Mouse (Mus musculus) hindbrain, embryonic 15.5 days (tissue): ENCODE data around the gene Hal. TPM values are rescaled to one million over a fixed set of nuclear protein-coding genes. Genes with fewer than 3 reads are reported as not detected.

ENCODE experiments used
- ATAC-seq: fragments of 200-750 bp; cut with Nextera tagmentation; 2 replicates; pipeline ENCODE4 v1.8.0; 2017; ENCODE audit warnings: low read depth, moderate number of reproducible peaks, moderate TSS enrichment; ENCODE audit not compliant: low FRiP score
- H3K27ac ChIP-seq: fragments of 300-500 bp; sonication (generic); replicated peaks from 2 replicates; pipeline ENCODE4 v1.5.1; 2015; ENCODE audit warnings: mild to moderate bottlenecking, inconsistent platforms
- H3K27me3 ChIP-seq: fragments of 300-500 bp; sonication (generic); 2 replicates; pipeline ENCODE4 v1.6.1; 2015; ENCODE audit warnings: control low read depth, inconsistent platforms
- H3K36me3 ChIP-seq: fragments of 300-500 bp; sonication (generic); 2 replicates; pipeline ENCODE4 v1.6.1; 2015; ENCODE audit warnings: control low read depth, inconsistent platforms
- H3K4me1 ChIP-seq: fragments of 300-500 bp; sonication (generic); replicated peaks from 2 replicates; pipeline ENCODE4 v1.6.1; 2015; ENCODE audit warnings: control low read depth, inconsistent platforms
- H3K4me2 ChIP-seq: fragments of 300-500 bp; sonication (generic); 2 replicates; pipeline ENCODE4 v1.6.1; 2015; ENCODE audit warnings: moderate library complexity, mild to moderate bottlenecking, inconsistent platforms
- H3K4me3 ChIP-seq: fragments of 300-500 bp; sonication (generic); 2 replicates; pipeline ENCODE4 v1.5.1; 2015; ENCODE audit warnings: mild to moderate bottlenecking, inconsistent platforms
- H3K9ac ChIP-seq: fragments of 300-500 bp; sonication (generic); 2 replicates; pipeline ENCODE4 v1.6.1; 2015; ENCODE audit warnings: inconsistent platforms
- H3K9me3 ChIP-seq: fragments of 300-500 bp; sonication (generic); 2 replicates; pipeline ENCODE4 v1.6.1; 2016; ENCODE audit warnings: control low read depth, inconsistent platforms
- WGBS: fragments of 180-500 bp; shearing (Covaris S2); methylation state at CpG from one replicate; pipeline ENCODE4 v1.1.7; 2015; 5-methylcytosine and 5-hydroxymethylcytosine counted together
- polyA plus RNA-seq: library from polyadenylated mRNA; unstranded; fragments of >200 nt; fragmentation: Nextera tagmentation; extraction: Ambion mirVana; gene quantifications from 2 replicates; pipeline ENCODE4 v1.2.1, GENCODE M21; 2015

The Hal gene
- polyA plus RNA-seq, 1 experiment from 2014 or later, result 0.14 TPM

GRCm38 (mm10) chr10:93518186-93518585 lies 29.6 kb downstream of the Hal start:
- WGBS, result 91% methylated on average over 4 of the region's 4 CpGs

GRCm38 (mm10) chr10:93518620-93519019 lies 30.1 kb downstream of the Hal start:
- Histone ChIP-seq H3K4me2 (no peak overlapping the region), H3K9ac (no peak overlapping the region)
- 97% methylated on average over 2 of the region's 2 CpGs for WGBS

More at GRCm38 (mm10) chr10:93518186-93518585, 29.6 kb downstream of the Hal start:
- ATAC-seq, result no peak
- Histone ChIP-seq H3K27ac (no peak overlapping the region), H3K4me2 (no peak overlapping the region), H3K4me3 (no peak overlapping the region), H3K36me3 (no peaks in the 10 kb centered on the region), H3K4me1 (no peaks in the 10 kb centered on the region), H3K9ac (no peak overlapping the region), H3K9me3 (no peaks in the 10 kb centered on the region), H3K27me3 (no peaks in the 10 kb centered on the region)

GRCm38 (mm10) chr10:93519159-93519558 lies 30.6 kb downstream of the Hal start:
- Histone ChIP-seq H3K9ac (no peak overlapping the region), H3K4me2 (no peak overlapping the region), H3K27ac (no peak overlapping the region), H3K4me1 (no peaks in the 10 kb centered on the region), H3K9me3 (no peaks in the 10 kb centered on the region), H3K4me3 (no peak overlapping the region), H3K27me3 (no peaks in the 10 kb centered on the region), H3K36me3 (no peaks in the 10 kb centered on the region)
- 95% methylated on average over 8 of the region's 8 CpGs for WGBS
- ATAC-seq, result no peak

More at GRCm38 (mm10) chr10:93518620-93519019, 30.1 kb downstream of the Hal start:
- Histone ChIP-seq H3K4me3 (no peak overlapping the region), H3K9me3 (no peaks in the 10 kb centered on the region), H3K4me1 (no peaks in the 10 kb centered on the region), H3K27ac (no peak overlapping the region), H3K36me3 (no peaks in the 10 kb centered on the region), H3K27me3 (no peaks in the 10 kb centered on the region)
- no peak for ATAC-seq

GRCm38 (mm10) chr10:93519756-93520155 lies 31.2 kb downstream of the Hal start:
- WGBS, result 85% methylated on average over 5 of the region's 5 CpGs
- ATAC-seq, result no peak
- no peak overlapping the region for H3K4me2 ChIP-seq
- H3K9me3 ChIP-seq, result no peaks in the 10 kb centered on the region
- no peaks in the 10 kb centered on the region for H3K36me3 ChIP-seq
- H3K27me3 ChIP-seq, result no peaks in the 10 kb centered on the region
- no peak overlapping the region for H3K9ac ChIP-seq
- no peak overlapping the region for H3K4me3 ChIP-seq
- no peak overlapping the region for H3K27ac ChIP-seq
- no peaks in the 10 kb centered on the region for H3K4me1 ChIP-seq

- Histone ChIP-seq H3K4me2 (no peak overlapping the region), H3K4me1 (no peaks in the 10 kb centered on the region), H3K4me3 (no peak overlapping the region), H3K27me3 (no peaks in the 10 kb centered on the region), H3K9ac (no peak overlapping the region), H3K27ac (no peak overlapping the region), H3K36me3 (no peaks in the 10 kb centered on the region), H3K9me3 (no peaks in the 10 kb centered on the region)
- no peak for ATAC-seq
- 65% methylated on average over 4 of the region's 4 CpGs for WGBS
Measured at GRCm38 (mm10) chr10:93520994-93521393, 32.4 kb downstream of the Hal start.

- no peaks in the 10 kb centered on the region for H3K4me1 ChIP-seq
Measured at GRCm38 (mm10) chr10:93525329-93525728, 36.8 kb downstream of the Hal start.

GRCm38 (mm10) chr10:93538287-93538686 lies 49.7 kb downstream of the Hal start:
- Histone ChIP-seq H3K4me1 (peaks cover 17% of the 10 kb centered on the region), H3K27me3 (0 out of 2 replicates have a peak, but pooled peaks cover 9% of the 10 kb centered on the region), H3K9ac (no peak overlapping the region), H3K9me3 (no peaks in the 10 kb centered on the region), H3K4me3 (no peak overlapping the region), H3K4me2 (no peak overlapping the region), H3K27ac (no peak overlapping the region), H3K36me3 (no peaks in the 10 kb centered on the region)
- no peak for ATAC-seq
- 89% methylated on average over 2 of the region's 2 CpGs for whole genome bisulfite sequencing

More at GRCm38 (mm10) chr10:93525329-93525728, 36.8 kb downstream of the Hal start:
- ATAC-seq, result no peak
- Histone ChIP-seq H3K9ac (no peak overlapping the region), H3K4me2 (no peak overlapping the region), H3K27me3 (no peaks in the 10 kb centered on the region), H3K27ac (no peak overlapping the region), H3K9me3 (no peaks in the 10 kb centered on the region), H3K4me3 (no peak overlapping the region), H3K36me3 (no peaks in the 10 kb centered on the region)
- 91% methylated on average over 1 of the region's 1 CpGs for WGBS

GRCm38 (mm10) chr10:93538818-93539217 lies 50.2 kb downstream of the Hal start:
- 62% methylated on average over 6 of the region's 6 CpGs for WGBS
- no peak for ATAC-seq

GRCm38 (mm10) chr10:93539775-93540430 lies 51.3 kb downstream of the Hal start, which contains the start of gene Amdhd1:
Gene Amdhd1 (minus strand): TSS chr10:93540033.
- peak within 1 kb of the TSS; percentile 45 for H3K9ac ChIP-seq
- H3K4me2 ChIP-seq, result peak within 1 kb of the TSS; percentile 88
- 3% methylated on average over 35 of the region's 35 CpGs for WGBS

More at GRCm38 (mm10) chr10:93538818-93539217, 50.2 kb downstream of the Hal start:
- Histone ChIP-seq H3K27me3 (0 out of 2 replicates have a peak, but pooled peaks cover 9% of the 10 kb centered on the region), H3K9me3 (no peaks in the 10 kb centered on the region), H3K36me3 (no peaks in the 10 kb centered on the region), H3K9ac (no peak overlapping the region), H3K27ac (no peak overlapping the region), H3K4me2 (no peak overlapping the region), H3K4me3 (no peak overlapping the region), H3K4me1 (peaks cover 17% of the 10 kb centered on the region)

GRCm38 (mm10) chr10:93540431-93541210 lies 52.1 kb downstream of the Hal start, which contains the start of gene Ccdc38:
Gene Ccdc38 (plus strand): TSS chr10:93540632.
- peak within 1 kb of the TSS; percentile 45 for H3K9ac ChIP-seq
- 69% methylated on average over 17 of the region's 17 CpGs for WGBS
- H3K4me3 ChIP-seq, result peak within 1 kb of the TSS; percentile 42
- H3K4me2 ChIP-seq, result peak within 1 kb of the TSS; percentile 88
- H3K9me3 ChIP-seq, result no peaks in the 10 kb centered on the region
- H3K27ac ChIP-seq, result no peak within 1 kb of the TSS
- H3K36me3 ChIP-seq, result no peaks in the 10 kb centered on the region
- peaks cover 12% of the 10 kb centered on the region for H3K4me1 ChIP-seq
- 0 out of 2 replicates have a peak, but pooled peaks cover 2% of the 10 kb centered on the region for H3K27me3 ChIP-seq
- peak; percentile 5; the same call in 1 of the 2 replicates for ATAC-seq

More at GRCm38 (mm10) chr10:93539775-93540430, 51.3 kb downstream of the Hal start, which contains the start of gene Amdhd1:
- no peak within 1 kb of the TSS for H3K27ac ChIP-seq
- ATAC-seq, result peak; percentile 89
- H3K4me3 ChIP-seq, result peak within 1 kb of the TSS; percentile 42
- H3K27me3 ChIP-seq, result 0 out of 2 replicates have a peak, but pooled peaks cover 5% of the 10 kb centered on the region
- H3K4me1 ChIP-seq, result peaks cover 12% of the 10 kb centered on the region
- no peaks in the 10 kb centered on the region for H3K9me3 ChIP-seq
- no peaks in the 10 kb centered on the region for H3K36me3 ChIP-seq

GRCm38 (mm10) chr10:93541585-93541984 lies 53.0 kb downstream of the Hal start:
- Histone ChIP-seq H3K4me1 (peaks cover 12% of the 10 kb centered on the region), H3K27me3 (0 out of 2 replicates have a peak, but pooled peaks cover 2% of the 10 kb centered on the region), H3K9me3 (no peaks in the 10 kb centered on the region), H3K9ac (no peak overlapping the region), H3K27ac (no peak overlapping the region), H3K4me3 (no peak overlapping the region), H3K4me2 (no peak overlapping the region), H3K36me3 (no peaks in the 10 kb centered on the region)
- 86% methylated on average over 1 of the region's 1 CpGs for WGBS
- no peak for ATAC-seq

GRCm38 (mm10) chr10:93542356-93542755 lies 53.8 kb downstream of the Hal start:
- Histone ChIP-seq H3K36me3 (no peaks in the 10 kb centered on the region), H3K9ac (no peak overlapping the region), H3K4me2 (no peak overlapping the region), H3K27ac (no peak overlapping the region), H3K4me1 (peaks cover 12% of the 10 kb centered on the region), H3K27me3 (0 out of 2 replicates have a peak, but pooled peaks cover 2% of the 10 kb centered on the region), H3K9me3 (no peaks in the 10 kb centered on the region), H3K4me3 (no peak overlapping the region)
- ATAC-seq, result no peak
- WGBS, result 24% methylated on average over 4 of the region's 4 CpGs
